Mouse (Mus musculus) stomach, embryonic 16.5 days (tissue): Measurements from ENCODE around the gene Zzef1. TPM values are rescaled to one million over a fixed set of nuclear protein-coding genes. Genes with fewer than 3 reads are reported as not detected.

Experiments used
- ATAC-seq: fragments of 200-750 bp; cut with Nextera tagmentation; 2 replicates; pipeline ENCODE4 v1.8.0; 2017; ENCODE audit warnings: moderate number of reproducible peaks, moderate TSS enrichment; ENCODE audit not compliant: insufficient read depth, low FRiP score
- H3K27ac ChIP-seq: fragments of 300-500 bp; sonication (generic); 2 replicates; pipeline ENCODE4 v1.5.1; 2014; ENCODE audit warnings: low read length
- H3K27me3 ChIP-seq: fragments of 300-500 bp; sonication (generic); 2 replicates; pipeline ENCODE4 v1.6.1; 2014; ENCODE audit warnings: low read length, control low read depth, mixed read lengths; ENCODE audit not compliant: control insufficient read depth, insufficient read depth
- H3K36me3 ChIP-seq: fragments of 300-500 bp; sonication (generic); 2 replicates; pipeline ENCODE4 v1.6.1; 2014; ENCODE audit warnings: low read length; ENCODE audit not compliant: control insufficient read depth, insufficient read depth
- H3K4me1 ChIP-seq: fragments of 300-500 bp; sonication (generic); 2 replicates; pipeline ENCODE4 v1.6.1; 2014; ENCODE audit warnings: low read length, control low read depth, mixed read lengths; ENCODE audit not compliant: control insufficient read depth, insufficient read depth
- H3K4me2 ChIP-seq: fragments of 300-500 bp; sonication (generic); 2 replicates; pipeline ENCODE4 v1.6.1; 2014; ENCODE audit warnings: low read depth, low read length, mixed read lengths
- H3K4me3 ChIP-seq: fragments of 300-500 bp; sonication (generic); replicated peaks from 2 replicates; pipeline ENCODE4 v1.5.1; 2014; ENCODE audit warnings: mild to moderate bottlenecking, low read length
- H3K9ac ChIP-seq: fragments of 300-500 bp; sonication (generic); 2 replicates; pipeline ENCODE4 v1.6.1; 2014; ENCODE audit warnings: low read length
- H3K9me3 ChIP-seq: fragments of 300-500 bp; sonication (generic); replicated peaks from 2 replicates; pipeline ENCODE4 v1.6.1; 2016; ENCODE audit warnings: low read length, control low read depth; ENCODE audit not compliant: control insufficient read depth
- WGBS: fragments of 180-500 bp; shearing (Covaris S2); extraction: QIAGEN DNeasy Blood & Tissue Kit; methylation state at CpG from one replicate; pipeline ENCODE4 v1.1.7; 2014; 5-methylcytosine and 5-hydroxymethylcytosine counted together
- polyA plus RNA-seq: library from polyadenylated mRNA; unstranded; fragments of >200 nt; fragmentation: Nextera tagmentation; extraction: Ambion mirVana; gene quantifications from 2 replicates; pipeline ENCODE4 v1.2.1, GENCODE M21; 2015

Zzef1 gene
- polyA plus RNA-seq, 1 experiment from 2014 or later = 9.5 TPM

GRCm38 (mm10) chr11:72818067-72818466, 22.0 kb downstream of the Zzef1 start:
- Histone ChIP-seq H3K4me3 (no peak overlapping the region), H3K4me2 (no peak overlapping the region), H3K36me3 (peaks cover 7% of the 10 kb centered on the region; the same call in 1 of the 2 replicates), H3K9me3 (no peaks in the 10 kb centered on the region), H3K27me3 (no peaks in the 10 kb centered on the region), H3K9ac (no peak overlapping the region), H3K4me1 (no peaks in the 10 kb centered on the region), H3K27ac (no peak overlapping the region)
- WGBS = 94% methylated on average over 7 of the region's 7 CpGs
- no peak for ATAC-seq

DNA sequence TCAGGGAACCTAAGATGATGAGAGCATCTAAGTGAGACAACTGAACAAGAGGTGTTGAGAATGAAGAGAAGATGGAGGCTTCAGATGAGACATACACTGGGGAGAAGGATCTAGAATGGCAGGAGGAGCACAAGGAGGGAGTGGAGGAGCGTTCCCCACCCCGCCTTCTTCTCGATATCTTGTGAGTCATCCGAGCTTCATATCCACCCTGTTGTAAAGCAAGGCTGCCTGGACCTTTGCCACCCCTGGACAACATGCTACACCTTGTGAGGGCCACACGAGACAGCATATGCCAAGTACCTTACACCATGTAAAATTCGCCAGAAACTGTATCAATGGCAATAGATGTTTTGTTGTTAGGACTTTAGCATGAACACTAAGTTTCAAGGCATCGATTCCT, 25.0 kb downstream of the Zzef1 start:
- no peak overlapping the region for H3K4me3 ChIP-seq
- no peak overlapping the region for H3K27ac ChIP-seq
- H3K27me3 ChIP-seq = no peaks in the 10 kb centered on the region
- no peak overlapping the region for H3K9ac ChIP-seq
- no peaks in the 10 kb centered on the region for H3K4me1 ChIP-seq
- H3K4me2 ChIP-seq = no peak overlapping the region
- 85% methylated on average over 7 of the region's 7 CpGs for WGBS
- no peaks in the 10 kb centered on the region for H3K9me3 ChIP-seq
- ATAC-seq = no peak
- peaks cover 12% of the 10 kb centered on the region; the same call in 1 of the 2 replicates for H3K36me3 ChIP-seq

GRCm38 (mm10) chr11:72829869-72830268, 33.8 kb downstream of the Zzef1 start:
- H3K36me3 ChIP-seq = peaks cover 10% of the 10 kb centered on the region; the same call in 1 of the 2 replicates
- no peak for ATAC-seq
- 82% methylated on average over 3 of the region's 3 CpGs for WGBS

GRCm38 (mm10) chr11:72842731-72843130, 46.7 kb downstream of the Zzef1 start:
- Histone ChIP-seq H3K36me3 (no peaks in the 10 kb centered on the region), H3K4me1 (no peaks in the 10 kb centered on the region), H3K27ac (no peak overlapping the region), H3K9ac (no peak overlapping the region), H3K9me3 (no peaks in the 10 kb centered on the region), H3K4me2 (no peak overlapping the region), H3K4me3 (no peak overlapping the region), H3K27me3 (no peaks in the 10 kb centered on the region)
- WGBS = 83% methylated on average over 3 of the region's 3 CpGs
- ATAC-seq = no peak

More at GRCm38 (mm10) chr11:72829869-72830268, 33.8 kb downstream of the Zzef1 start:
- Histone ChIP-seq H3K27me3 (no peaks in the 10 kb centered on the region), H3K9me3 (no peaks in the 10 kb centered on the region), H3K27ac (no peak overlapping the region), H3K4me2 (no peak overlapping the region), H3K4me3 (no peak overlapping the region), H3K4me1 (no peaks in the 10 kb centered on the region), H3K9ac (no peak overlapping the region)

- Histone ChIP-seq H3K9ac (no peak overlapping the region), H3K9me3 (no peaks in the 10 kb centered on the region), H3K4me2 (no peak overlapping the region), H3K4me3 (no peak overlapping the region), H3K27me3 (no peaks in the 10 kb centered on the region), H3K27ac (peak overlapping the region; percentile 2; the same call in 1 of the 2 replicates), H3K4me1 (no peaks in the 10 kb centered on the region), H3K36me3 (0 out of 2 replicates have a peak, but pooled peaks cover 4% of the 10 kb centered on the region)
- peak; percentile 62; the same call in 1 of the 2 replicates for ATAC-seq
These were observed 47.5 kb downstream of the Zzef1 start for GRCm38 (mm10) chr11:72843576-72843975.

DNA sequence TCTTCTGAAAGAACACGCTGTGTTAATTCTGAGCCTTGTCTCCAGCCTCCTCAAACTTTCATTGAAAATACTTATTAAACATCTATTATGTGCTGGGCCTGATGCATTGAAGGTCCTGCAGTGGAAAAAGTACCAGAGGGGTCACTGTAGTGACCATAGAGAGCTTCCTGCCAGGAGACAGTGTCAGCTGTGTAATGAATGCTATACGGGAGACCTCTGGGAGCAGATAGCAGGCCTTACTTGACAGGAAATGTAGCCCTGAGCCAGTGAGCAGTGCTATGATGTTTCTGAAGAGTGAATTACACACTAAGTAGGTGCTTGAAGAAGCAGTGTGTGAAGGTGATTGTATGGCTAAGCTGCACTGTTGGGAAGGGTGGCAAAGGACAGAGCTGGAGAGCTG, 49.5 kb downstream of the Zzef1 start:
- H3K4me1 ChIP-seq = no peaks in the 10 kb centered on the region
- no peaks in the 10 kb centered on the region for H3K27me3 ChIP-seq
- 0 out of 2 replicates have a peak, but pooled peaks cover 5% of the 10 kb centered on the region for H3K36me3 ChIP-seq
- 93% methylated on average over 2 of the region's 2 CpGs for WGBS
- H3K4me3 ChIP-seq = no peak overlapping the region
- H3K27ac ChIP-seq = peak overlapping the region; percentile 44
- no peak for ATAC-seq
- H3K9ac ChIP-seq = no peak overlapping the region
- H3K4me2 ChIP-seq = no peak overlapping the region
- H3K9me3 ChIP-seq = no peaks in the 10 kb centered on the region

- Histone ChIP-seq H3K36me3 (peaks cover 9% of the 10 kb centered on the region; the same call in 1 of the 2 replicates), H3K4me2 (no peak overlapping the region), H3K27me3 (no peaks in the 10 kb centered on the region), H3K4me1 (no peaks in the 10 kb centered on the region), H3K27ac (no peak overlapping the region), H3K4me3 (no peak overlapping the region), H3K9ac (no peak overlapping the region), H3K9me3 (no peaks in the 10 kb centered on the region)
- no peak for ATAC-seq
These were observed 50.7 kb downstream of the Zzef1 start for GRCm38 (mm10) chr11:72846685-72847084.

DNA sequence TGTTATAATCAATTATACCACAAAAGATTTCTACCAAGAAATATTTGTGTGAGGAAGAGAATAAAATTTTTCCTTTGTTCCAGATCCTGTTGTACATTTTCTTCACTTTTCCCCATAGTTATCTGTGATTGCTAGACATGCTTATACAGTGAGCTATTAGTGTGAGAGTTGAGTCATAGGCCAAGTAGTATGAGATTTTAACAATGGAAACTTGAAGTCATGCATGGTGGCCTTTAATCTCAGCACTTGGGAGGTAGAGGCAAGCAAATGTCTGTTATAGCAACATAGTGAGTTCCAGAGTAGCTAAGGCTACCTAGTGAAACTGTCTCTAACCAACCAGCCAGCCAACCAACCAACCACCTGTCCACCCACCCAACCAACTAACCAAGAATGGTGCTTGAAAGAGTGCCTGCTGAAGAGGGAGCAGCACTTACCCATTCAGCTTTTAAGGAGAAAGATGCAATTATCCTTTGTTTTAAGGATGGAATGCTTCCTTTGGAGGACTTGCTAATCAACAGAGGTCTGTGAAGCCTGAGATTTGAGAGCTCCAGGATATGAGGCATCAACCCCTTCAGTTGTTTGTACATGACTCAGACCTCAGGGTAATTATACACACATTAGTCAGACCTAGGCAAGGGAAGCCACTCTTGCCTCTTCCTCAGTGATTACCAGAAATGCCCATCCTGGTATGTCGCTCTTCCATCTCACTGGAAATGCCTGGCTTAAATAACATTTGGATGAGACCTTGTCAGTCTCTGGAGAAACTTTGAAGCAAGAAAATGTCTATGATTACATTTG, 52.0 kb downstream of the Zzef1 start:
- no peak for ATAC-seq

GRCm38 (mm10) chr11:72850419-72851131, 54.5 kb downstream of the Zzef1 start:
- WGBS = 87% methylated on average over 9 of the region's 9 CpGs
- H3K27ac ChIP-seq = no peak overlapping the region
- no peak overlapping the region for H3K9ac ChIP-seq
- no peak for ATAC-seq
- peaks cover 12% of the 10 kb centered on the region for H3K36me3 ChIP-seq
- H3K27me3 ChIP-seq = no peaks in the 10 kb centered on the region
- no peak overlapping the region for H3K4me3 ChIP-seq
- no peaks in the 10 kb centered on the region for H3K9me3 ChIP-seq
- no peaks in the 10 kb centered on the region for H3K4me1 ChIP-seq
- H3K4me2 ChIP-seq = no peak overlapping the region

More for the DNA sequence above, 52.0 kb downstream of the Zzef1 start:
- 95% methylated on average over 1 of the region's 1 CpGs for WGBS
- H3K36me3 ChIP-seq = peaks cover 9% of the 10 kb centered on the region; the same call in 1 of the 2 replicates
- no peak overlapping the region for H3K4me3 ChIP-seq
- no peak overlapping the region for H3K27ac ChIP-seq
- H3K9ac ChIP-seq = no peak overlapping the region
- H3K4me2 ChIP-seq = no peak overlapping the region
- no peaks in the 10 kb centered on the region for H3K27me3 ChIP-seq
- no peaks in the 10 kb centered on the region for H3K4me1 ChIP-seq
- H3K9me3 ChIP-seq = no peaks in the 10 kb centered on the region
